Mouse (Mus musculus): ENCODE measurements around the gene Mtr. TPM values are rescaled to one million over a fixed set of nuclear protein-coding genes. Genes with fewer than 3 reads are reported as not detected.

Gene Mtr
- total and polyA plus RNA-seq, 2 experiments: 2.9 to 5.5 TPM

DNA sequence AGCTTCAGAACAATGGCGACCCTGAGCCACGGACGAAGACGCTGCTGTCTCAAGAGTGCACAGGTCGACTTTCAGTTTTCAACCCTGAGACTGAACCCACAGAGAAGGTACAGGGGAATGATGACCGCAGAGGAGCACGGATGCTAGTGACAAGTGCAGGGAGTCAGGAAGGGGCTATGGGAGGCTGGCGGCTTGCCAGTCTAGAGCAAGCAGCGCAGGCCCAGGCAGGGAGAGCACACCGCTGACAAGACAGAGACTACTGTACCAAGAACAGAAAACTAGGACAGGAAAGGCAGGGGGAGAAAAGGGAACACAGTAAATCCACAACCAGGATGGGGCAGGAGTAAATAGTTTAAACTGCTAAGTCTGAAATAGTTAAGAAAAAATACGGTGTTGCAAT, 69.1 kb downstream of the Mtr start:
- Histone ChIP-seq H3K9ac (ENCODE audit: low read depth, low read length) (no peak overlapping the region), H3K27ac (replicated peaks; ENCODE audit: insufficient read depth, low read depth, low read length) (no peak overlapping the region), H3K27me3 (ENCODE audit: control insufficient read depth, insufficient read depth, low read length) (no peaks in the 10 kb centered on the region), H3K4me3 (ENCODE audit: insufficient read depth, low read depth, low read length) (no peak overlapping the region), H3K4me1 (ENCODE audit: control insufficient read depth, insufficient read depth, low read length) (no peaks in the 10 kb centered on the region), H3K36me3 (ENCODE audit: control insufficient read depth, insufficient read depth, low read length) (peaks cover 33% of the 10 kb centered on the region), H3K79me2 (ENCODE audit: control insufficient read depth, insufficient read depth, low read length) (no peaks in the 10 kb centered on the region)
- DNase-seq (ENCODE audit: extremely low read depth, low read depth, low spot score): no peak
- no peak for TF ChIP-seq POLR2A (IDR thresholded peaks at IDR 0.05; ENCODE audit: extremely low read depth, insufficient read depth, low read length)
- TF ChIP-seq CTCF (IDR thresholded peaks at IDR 0.05; ENCODE audit: low read depth, low read length): no peak
- 89% methylated on average over 11 of the region's 11 CpGs for WGBS

DNA sequence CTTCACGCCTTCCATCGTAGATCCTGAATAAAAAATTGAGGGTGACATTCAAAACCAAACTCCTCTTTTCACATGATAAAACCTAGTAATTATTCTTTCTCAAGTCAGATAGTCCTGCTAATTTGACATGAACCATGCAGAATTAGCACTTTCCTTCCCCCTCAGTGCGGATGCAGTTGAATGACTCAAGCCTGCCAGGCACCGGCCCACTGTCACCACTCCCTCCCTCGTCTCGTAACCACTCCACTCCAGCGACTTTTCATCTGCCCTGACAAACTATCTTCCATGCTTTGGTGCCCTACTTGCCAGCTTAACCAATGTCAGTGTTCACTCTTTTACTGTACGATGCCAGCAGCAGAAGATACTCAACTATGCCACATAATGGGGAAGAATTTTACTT, 78.4 kb downstream of the Mtr start:
- no peak overlapping the region for H3K4me3 ChIP-seq (ENCODE audit: insufficient read depth, low read depth, low read length)
- H3K9ac ChIP-seq (ENCODE audit: low read depth, low read length): no peak overlapping the region
- WGBS: 79% methylated on average over 8 of the region's 8 CpGs
- H3K79me2 ChIP-seq (ENCODE audit: control insufficient read depth, insufficient read depth, low read length): no peaks in the 10 kb centered on the region
- H3K27ac ChIP-seq (replicated peaks; ENCODE audit: insufficient read depth, low read depth, low read length): no peak overlapping the region
- DNase-seq (ENCODE audit: extremely low read depth, low read depth, low spot score): no peak
- no peaks in the 10 kb centered on the region for H3K4me1 ChIP-seq (ENCODE audit: control insufficient read depth, insufficient read depth, low read length)
- peaks cover 4% of the 10 kb centered on the region; the same call in 1 of the 2 replicates for H3K36me3 ChIP-seq (ENCODE audit: control insufficient read depth, insufficient read depth, low read length)
- H3K27me3 ChIP-seq (ENCODE audit: control insufficient read depth, insufficient read depth, low read length): no peaks in the 10 kb centered on the region
- no peak for TF ChIP-seq CTCF (IDR thresholded peaks at IDR 0.05; ENCODE audit: low read depth, low read length)
- no peak for TF ChIP-seq POLR2A (IDR thresholded peaks at IDR 0.05; ENCODE audit: extremely low read depth, insufficient read depth, low read length)

DNA sequence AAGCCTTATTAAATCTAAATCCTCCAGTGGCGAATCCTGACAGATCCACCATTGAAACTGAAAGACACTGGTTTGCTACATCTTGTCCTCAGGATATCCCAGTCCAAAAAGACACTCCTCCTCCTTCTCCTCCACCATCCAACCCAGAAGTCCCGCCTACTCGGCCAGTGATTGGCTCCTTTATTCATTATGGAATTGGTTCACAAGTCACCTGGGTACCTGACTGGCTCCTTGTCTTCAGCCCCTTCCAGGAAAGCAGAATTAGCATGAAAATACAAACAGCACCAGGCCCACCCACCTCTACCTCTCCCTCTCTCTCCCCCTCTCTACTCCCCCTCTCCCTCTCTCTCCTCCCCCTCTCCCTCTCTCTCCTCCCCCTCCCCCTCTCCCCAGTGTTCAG, 81.2 kb downstream of the Mtr start:
- TF ChIP-seq CTCF (IDR thresholded peaks at IDR 0.05; ENCODE audit: low read depth, low read length) (no peak), POLR2A (IDR thresholded peaks at IDR 0.05; ENCODE audit: extremely low read depth, insufficient read depth, low read length) (no peak)
- H3K4me1 ChIP-seq (ENCODE audit: control insufficient read depth, insufficient read depth, low read length): no peaks in the 10 kb centered on the region
- H3K79me2 ChIP-seq (ENCODE audit: control insufficient read depth, insufficient read depth, low read length): no peaks in the 10 kb centered on the region
- no peaks in the 10 kb centered on the region for H3K36me3 ChIP-seq (ENCODE audit: control insufficient read depth, insufficient read depth, low read length)
- 42% methylated on average over 3 of the region's 3 CpGs for WGBS
- no peak overlapping the region for H3K4me3 ChIP-seq (ENCODE audit: insufficient read depth, low read depth, low read length)
- H3K27me3 ChIP-seq (ENCODE audit: control insufficient read depth, insufficient read depth, low read length): no peaks in the 10 kb centered on the region
- H3K27ac ChIP-seq (replicated peaks; ENCODE audit: insufficient read depth, low read depth, low read length): no peak overlapping the region
- no peak for DNase-seq (ENCODE audit: extremely low read depth, low read depth, low spot score)
- H3K9ac ChIP-seq (ENCODE audit: low read depth, low read length): no peak overlapping the region

DNA sequence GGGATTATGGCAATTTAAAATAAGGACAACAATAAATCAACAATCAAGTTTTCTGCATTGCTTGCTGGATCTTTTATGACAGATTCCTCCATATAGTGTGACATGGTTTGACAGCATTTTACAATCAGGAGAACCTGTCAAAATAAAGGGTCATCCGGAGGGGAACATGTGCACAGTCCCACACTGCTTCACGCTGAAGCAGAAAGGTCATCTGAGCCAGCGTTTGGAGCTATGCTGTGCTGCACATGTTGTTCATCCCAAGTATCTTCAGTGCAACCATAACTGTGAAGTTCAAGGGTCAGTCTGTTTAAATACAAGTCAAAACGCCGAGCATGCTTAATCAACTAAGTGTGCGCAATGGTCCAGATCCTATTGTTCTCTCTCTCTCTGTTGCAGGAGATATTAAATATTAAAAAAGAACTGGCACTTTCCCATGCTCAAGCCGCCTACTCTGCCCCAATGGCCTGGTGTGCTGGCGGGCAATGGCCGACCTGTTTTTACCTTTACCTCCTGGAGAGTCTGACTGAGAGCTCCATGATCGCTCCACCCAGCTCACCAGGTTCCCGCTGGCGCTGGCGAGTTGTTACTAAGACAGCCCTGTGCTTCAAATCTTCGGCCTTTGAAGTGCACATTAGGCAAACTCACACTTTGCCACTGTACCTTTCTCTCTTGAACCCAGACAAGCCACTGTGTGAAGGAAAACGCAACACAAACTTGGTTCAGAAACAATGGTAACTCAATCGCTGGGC, 81.8 kb downstream of the Mtr start:
- no peak overlapping the region for H3K4me3 ChIP-seq (ENCODE audit: insufficient read depth, low read depth, low read length)
- TF ChIP-seq CTCF (IDR thresholded peaks at IDR 0.05; ENCODE audit: low read depth, low read length) (no peak), POLR2A (IDR thresholded peaks at IDR 0.05; ENCODE audit: extremely low read depth, insufficient read depth, low read length) (no peak)
- 35% methylated on average over 16 of the region's 16 CpGs for WGBS

DNA sequence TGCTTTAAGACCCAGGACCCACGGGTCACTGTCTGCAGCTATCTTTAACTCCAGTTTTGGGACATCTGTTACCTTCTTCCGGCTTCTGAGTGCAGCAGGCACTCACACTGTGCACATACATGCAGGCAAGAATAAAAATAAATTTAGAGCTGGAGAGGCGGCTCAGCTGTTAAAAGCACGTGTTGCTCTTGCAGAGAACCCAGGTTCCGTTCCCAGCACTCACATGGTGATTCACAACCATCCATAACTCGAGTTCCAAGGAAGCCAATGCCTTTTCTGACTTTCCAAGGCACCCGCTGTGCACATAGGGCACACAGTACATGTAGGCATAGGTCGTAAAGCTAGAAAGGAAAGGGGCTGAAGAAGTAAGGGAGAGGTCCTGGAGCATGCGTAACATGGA, 90.6 kb downstream of the Mtr start:
- no peaks in the 10 kb centered on the region for H3K27me3 ChIP-seq (ENCODE audit: control insufficient read depth, insufficient read depth, low read length)
- WGBS: 82% methylated on average over 9 of the region's 9 CpGs
- H3K4me1 ChIP-seq (ENCODE audit: control insufficient read depth, insufficient read depth, low read length): no peaks in the 10 kb centered on the region
- no peak overlapping the region for H3K4me3 ChIP-seq (ENCODE audit: insufficient read depth, low read depth, low read length)
- DNase-seq (ENCODE audit: extremely low read depth, low read depth, low spot score): no peak
- H3K27ac ChIP-seq (replicated peaks; ENCODE audit: insufficient read depth, low read depth, low read length): no peak overlapping the region
- no peaks in the 10 kb centered on the region for H3K79me2 ChIP-seq (ENCODE audit: control insufficient read depth, insufficient read depth, low read length)
- no peak overlapping the region for H3K9ac ChIP-seq (ENCODE audit: low read depth, low read length)
- no peaks in the 10 kb centered on the region for H3K36me3 ChIP-seq (ENCODE audit: control insufficient read depth, insufficient read depth, low read length)
- no peak for TF ChIP-seq CTCF (IDR thresholded peaks at IDR 0.05; ENCODE audit: low read depth, low read length)
- TF ChIP-seq POLR2A (IDR thresholded peaks at IDR 0.05; ENCODE audit: extremely low read depth, insufficient read depth, low read length): no peak

More for the DNA sequence above, 81.8 kb downstream of the Mtr start:
- Histone ChIP-seq H3K4me1 (ENCODE audit: control insufficient read depth, insufficient read depth, low read length) (no peaks in the 10 kb centered on the region), H3K9ac (ENCODE audit: low read depth, low read length) (no peak overlapping the region), H3K27me3 (ENCODE audit: control insufficient read depth, insufficient read depth, low read length) (no peaks in the 10 kb centered on the region), H3K36me3 (ENCODE audit: control insufficient read depth, insufficient read depth, low read length) (no peaks in the 10 kb centered on the region), H3K79me2 (ENCODE audit: control insufficient read depth, insufficient read depth, low read length) (no peaks in the 10 kb centered on the region), H3K27ac (replicated peaks; ENCODE audit: insufficient read depth, low read depth, low read length) (no peak overlapping the region)
- DNase-seq (ENCODE audit: extremely low read depth, low read depth, low spot score): no peak

DNA sequence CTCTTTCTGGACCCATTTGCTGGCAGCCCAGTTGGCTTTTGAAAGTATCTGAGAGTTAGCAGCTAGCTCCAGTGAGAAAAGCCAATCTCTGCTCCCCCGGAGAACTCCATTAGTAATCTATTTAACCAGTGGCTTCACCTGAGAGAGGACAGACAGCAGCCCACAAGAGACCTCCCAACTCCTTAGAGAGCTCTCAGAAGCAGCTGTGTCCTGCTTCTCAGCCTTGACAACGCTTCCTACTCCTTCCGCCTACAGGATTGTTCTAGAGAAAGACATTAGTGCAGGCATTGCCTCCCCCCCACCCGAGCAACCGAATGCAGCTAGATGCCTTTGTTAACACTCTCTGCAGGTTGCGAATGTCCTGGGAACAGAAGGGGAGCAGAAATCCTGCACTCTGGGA, 91.5 kb downstream of the Mtr start:
- Histone ChIP-seq H3K36me3 (ENCODE audit: control insufficient read depth, insufficient read depth, low read length) (no peaks in the 10 kb centered on the region), H3K4me1 (ENCODE audit: control insufficient read depth, insufficient read depth, low read length) (no peaks in the 10 kb centered on the region), H3K27me3 (ENCODE audit: control insufficient read depth, insufficient read depth, low read length) (no peaks in the 10 kb centered on the region), H3K4me3 (ENCODE audit: insufficient read depth, low read depth, low read length) (no peak overlapping the region), H3K27ac (replicated peaks; ENCODE audit: insufficient read depth, low read depth, low read length) (no peak overlapping the region), H3K9ac (ENCODE audit: low read depth, low read length) (no peak overlapping the region), H3K79me2 (ENCODE audit: control insufficient read depth, insufficient read depth, low read length) (no peaks in the 10 kb centered on the region)
- TF ChIP-seq POLR2A (IDR thresholded peaks at IDR 0.05; ENCODE audit: extremely low read depth, insufficient read depth, low read length) (no peak), CTCF (IDR thresholded peaks at IDR 0.05; ENCODE audit: low read depth, low read length) (no peak)
- DNase-seq (ENCODE audit: extremely low read depth, low read depth, low spot score): no peak
- WGBS: 40% methylated on average over 6 of the region's 6 CpGs

All from liver, adult 2 months (tissue).